Mouse (Mus musculus): Measurements from ENCODE around the gene Nrxn2. TPM values are rescaled to one million over a fixed set of nuclear protein-coding genes. Genes with fewer than 3 reads are reported as not detected.

The Nrxn2 gene
- total and polyA plus RNA-seq, 2 experiments from 2014 or later = 54.4 to 355 TPM

DNA sequence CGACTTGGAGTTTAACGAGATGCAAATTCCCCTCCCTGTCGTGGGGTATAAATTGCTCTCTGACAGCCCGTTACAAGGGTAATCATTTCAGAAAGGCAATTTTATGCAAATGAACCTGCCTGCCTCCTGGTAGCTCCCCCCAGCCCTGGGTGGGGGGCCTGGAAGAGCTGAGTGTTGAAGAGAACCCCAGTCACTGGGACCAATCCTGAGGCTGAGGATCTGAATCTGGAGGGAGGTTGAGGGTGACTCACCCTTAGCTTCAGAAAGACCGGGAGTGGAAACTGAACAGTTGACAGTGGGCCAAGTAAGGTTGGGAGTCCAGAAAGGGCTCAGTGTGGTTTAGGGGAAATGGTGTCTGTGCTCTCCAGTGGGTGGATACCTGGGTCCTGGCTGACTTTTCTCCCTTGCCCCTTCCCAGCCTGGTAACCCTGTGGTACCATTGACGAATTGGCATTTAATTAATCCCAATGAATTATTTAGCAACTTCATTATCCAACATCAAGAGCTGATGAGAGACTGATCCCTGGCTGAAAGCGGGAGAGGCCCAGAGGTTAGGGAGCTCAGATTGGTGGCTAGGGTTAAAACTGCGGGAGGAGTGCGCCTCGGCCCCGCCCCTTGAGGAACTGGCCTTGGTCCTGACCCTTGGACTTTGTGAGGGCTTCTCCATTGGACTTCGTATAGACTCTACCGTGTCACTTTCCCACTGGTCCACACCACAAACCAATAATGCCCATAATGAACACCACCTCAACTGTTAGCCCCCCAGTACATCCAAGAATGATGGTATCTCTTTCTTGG lies 8.4 kb downstream of the Nrxn2 start:
- peak overlapping the region; percentile 53; the same call in 1 of the 2 replicates for H3K4me2 ChIP-seq (ENCODE audit: low read depth, low read length)
- no peak for DNase-seq (ENCODE audit: low spot score)
- no peak for ATAC-seq
- 0 out of 2 replicates have a peak overlapping the region, but pooled peaks have one; percentile 28 for H3K4me3 ChIP-seq (ENCODE audit: low read length)
- H3K36me3 ChIP-seq (ENCODE audit: insufficient read depth, low read length) = no peaks in the 10 kb centered on the region
- H3K27ac ChIP-seq = no peak overlapping the region
- H3K27me3 ChIP-seq (ENCODE audit: insufficient read depth, low read length) = no peaks in the 10 kb centered on the region
- no peaks in the 10 kb centered on the region for H3K9me3 ChIP-seq (ENCODE audit: low read length)
- WGBS = 25% methylated on average over 13 of the region's 13 CpGs
- no peak overlapping the region for H3K9ac ChIP-seq (replicated peaks; ENCODE audit: low read length)
- H3K4me1 ChIP-seq (ENCODE audit: insufficient read depth, low read length) = peaks cover 50% of the 10 kb centered on the region
- no peak for TF ChIP-seq CTCF (IDR thresholded peaks at IDR 0.05; ENCODE audit: low read depth)

DNA sequence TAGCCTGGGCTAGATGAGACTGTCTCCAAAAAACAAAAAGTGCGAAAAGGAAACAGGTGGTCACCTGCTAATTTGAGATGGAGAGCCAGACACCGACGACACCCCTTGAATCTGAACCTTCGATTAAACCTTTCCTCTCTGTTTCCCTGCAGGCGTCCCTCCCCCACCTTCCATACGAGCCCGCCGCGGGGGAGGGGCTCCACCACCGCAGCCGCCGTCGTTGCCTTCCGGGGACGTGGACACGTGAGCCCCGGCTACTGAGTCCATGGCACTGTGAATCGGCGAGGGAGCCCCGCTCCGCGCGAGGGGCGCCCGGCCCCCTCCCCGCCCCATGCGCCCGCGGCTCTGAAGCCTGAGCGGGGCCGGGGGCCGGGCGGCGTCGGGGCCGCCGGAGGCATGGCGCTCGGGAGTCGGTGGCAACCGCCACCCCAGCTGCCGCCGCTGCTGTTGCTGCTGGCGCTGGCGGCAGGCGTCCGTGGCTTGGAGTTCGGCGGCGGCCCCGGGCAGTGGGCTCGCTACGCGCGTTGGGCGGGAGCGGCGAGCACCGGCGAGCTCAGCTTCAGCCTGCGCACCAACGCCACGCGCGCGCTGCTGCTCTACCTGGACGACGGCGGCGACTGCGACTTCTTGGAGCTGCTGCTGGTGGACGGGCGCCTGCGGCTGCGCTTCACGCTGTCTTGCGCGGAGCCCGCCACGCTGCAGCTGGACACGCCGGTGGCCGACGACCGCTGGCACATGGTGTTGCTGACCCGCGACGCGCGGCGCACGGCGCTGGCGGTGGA lies 9.3 kb downstream of the Nrxn2 start:
- peak; percentile 28; the same call in 1 of the 2 replicates for ATAC-seq
- Histone ChIP-seq H3K27me3 (ENCODE audit: insufficient read depth, low read length) (no peaks in the 10 kb centered on the region), H3K27ac (0 out of 2 replicates have a peak overlapping the region, but pooled peaks have one; percentile 15), H3K9me3 (ENCODE audit: low read length) (no peaks in the 10 kb centered on the region), H3K4me1 (ENCODE audit: insufficient read depth, low read length) (peaks cover 41% of the 10 kb centered on the region), H3K9ac (replicated peaks; ENCODE audit: low read length) (peak overlapping the region; percentile 41), H3K4me3 (ENCODE audit: low read length) (peak overlapping the region; percentile 28), H3K4me2 (ENCODE audit: low read depth, low read length) (peak overlapping the region; percentile 53), H3K36me3 (ENCODE audit: insufficient read depth, low read length) (no peaks in the 10 kb centered on the region)
- no peak for TF ChIP-seq CTCF (IDR thresholded peaks at IDR 0.05; ENCODE audit: low read depth)
- 4% methylated on average over 76 of the region's 94 CpGs for WGBS
- peak; percentile 57 for DNase-seq (ENCODE audit: low spot score)

DNA sequence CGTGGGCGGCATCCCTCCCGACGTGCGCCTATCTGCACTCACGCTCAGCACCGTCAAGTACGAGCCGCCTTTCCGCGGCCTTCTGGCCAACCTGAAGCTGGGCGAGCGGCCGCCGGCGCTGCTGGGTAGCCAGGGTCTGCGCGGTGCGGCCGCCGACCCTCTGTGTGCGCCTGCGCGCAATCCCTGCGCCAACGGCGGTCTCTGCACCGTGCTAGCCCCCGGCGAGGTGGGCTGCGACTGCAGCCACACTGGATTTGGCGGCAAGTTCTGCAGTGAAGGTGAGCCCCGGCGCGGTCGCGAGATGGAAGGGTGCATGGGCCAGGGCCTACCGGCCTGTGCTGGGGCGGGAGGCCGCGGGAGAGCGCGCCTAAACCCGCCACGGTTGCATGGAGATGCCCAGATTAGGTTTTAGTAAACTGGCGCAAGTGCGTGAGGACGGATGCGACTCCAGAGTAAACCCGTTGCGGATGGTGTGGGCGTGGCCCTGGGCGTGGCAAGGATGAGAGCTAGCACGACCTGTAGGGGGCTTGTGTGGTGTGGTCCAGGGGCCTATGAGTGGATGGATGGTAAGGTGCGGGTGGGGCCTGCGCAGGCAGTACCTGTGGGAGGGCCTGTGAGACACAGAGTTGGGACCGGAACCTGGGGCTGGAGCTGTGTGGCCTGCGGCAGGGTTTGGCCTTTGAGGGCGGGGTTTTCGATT lies 10.1 kb downstream of the Nrxn2 start:
- Histone ChIP-seq H3K36me3 (ENCODE audit: insufficient read depth, low read length) (no peaks in the 10 kb centered on the region), H3K4me2 (ENCODE audit: low read depth, low read length) (peak overlapping the region; percentile 53), H3K9me3 (ENCODE audit: low read length) (no peaks in the 10 kb centered on the region), H3K27me3 (ENCODE audit: insufficient read depth, low read length) (no peaks in the 10 kb centered on the region), H3K4me3 (ENCODE audit: low read length) (peak overlapping the region; percentile 28), H3K4me1 (ENCODE audit: insufficient read depth, low read length) (peaks cover 33% of the 10 kb centered on the region), H3K9ac (replicated peaks; ENCODE audit: low read length) (peak overlapping the region; percentile 41), H3K27ac (no peak overlapping the region)
- peak; percentile 32 for TF ChIP-seq CTCF (IDR thresholded peaks at IDR 0.05; ENCODE audit: low read depth)
- WGBS = 8% methylated on average over 60 of the region's 60 CpGs
- DNase-seq (ENCODE audit: low spot score) = no peak
- ATAC-seq = 0 out of 2 replicates have a peak, but pooled peaks have one; percentile 30

DNA sequence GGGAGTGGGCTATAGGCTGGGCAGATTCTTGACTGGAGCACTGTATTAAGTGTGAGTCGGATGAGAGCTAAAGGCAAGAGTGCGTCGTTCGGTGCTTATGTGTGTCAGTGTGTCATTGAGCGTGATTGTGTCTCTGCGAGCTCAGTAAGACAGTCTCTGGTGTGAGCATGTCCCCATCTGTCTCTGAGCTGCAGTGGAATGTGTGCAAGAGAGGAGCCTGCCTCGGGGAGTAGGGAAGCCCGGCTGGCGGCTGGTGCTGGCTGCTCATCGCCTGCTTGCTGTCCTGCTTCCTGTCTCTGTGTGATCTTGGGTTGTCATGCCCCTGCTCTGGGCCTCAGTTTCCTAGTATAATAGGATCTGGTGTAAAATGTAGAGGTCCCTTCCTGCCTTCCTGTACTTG lies 24.5 kb downstream of the Nrxn2 start:
- 41% methylated on average over 10 of the region's 10 CpGs for WGBS
- TF ChIP-seq CTCF (IDR thresholded peaks at IDR 0.05; ENCODE audit: low read depth) = no peak
- Histone ChIP-seq H3K9me3 (ENCODE audit: low read length) (no peaks in the 10 kb centered on the region), H3K27ac (no peak overlapping the region), H3K9ac (replicated peaks; ENCODE audit: low read length) (no peak overlapping the region), H3K4me3 (ENCODE audit: low read length) (no peak overlapping the region), H3K4me2 (ENCODE audit: low read depth, low read length) (no peak overlapping the region), H3K4me1 (ENCODE audit: insufficient read depth, low read length) (peaks cover 44% of the 10 kb centered on the region), H3K27me3 (ENCODE audit: insufficient read depth, low read length) (no peaks in the 10 kb centered on the region), H3K36me3 (ENCODE audit: insufficient read depth, low read length) (no peaks in the 10 kb centered on the region)
- no peak for ATAC-seq
- DNase-seq (ENCODE audit: low spot score) = no peak

DNA sequence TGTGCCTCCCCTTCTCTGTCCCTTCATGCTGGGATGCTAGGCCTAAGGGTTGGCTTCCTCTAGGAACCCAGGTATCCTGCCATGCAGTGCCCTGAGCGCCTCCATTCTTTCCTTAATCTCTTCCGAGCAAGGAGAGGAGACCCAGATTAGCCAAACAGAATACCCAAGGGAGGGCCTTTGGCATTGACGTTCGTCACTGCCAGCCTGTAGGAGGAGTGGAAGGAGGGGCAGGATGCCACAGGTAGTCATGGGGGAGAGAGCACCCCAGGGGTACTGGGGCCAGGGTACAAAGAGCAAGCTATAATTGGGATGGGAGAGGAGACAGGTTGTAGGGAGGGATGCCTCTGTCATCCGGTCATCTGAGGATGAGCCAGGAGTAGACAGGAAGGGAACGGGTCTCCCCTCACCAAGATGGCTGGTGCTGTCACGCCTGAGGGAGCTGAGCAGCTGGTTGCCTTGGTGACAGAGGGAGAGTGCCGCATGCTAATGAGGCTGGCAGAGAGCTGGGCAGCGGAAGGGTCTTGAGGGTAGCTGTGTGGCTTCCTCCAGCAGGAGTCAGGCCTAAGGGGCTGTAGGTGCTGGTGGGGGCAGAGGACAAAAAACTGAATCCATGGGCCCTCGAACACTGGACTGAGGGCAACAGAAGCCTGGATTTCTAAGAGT lies 27.4 kb downstream of the Nrxn2 start:
- DNase-seq (ENCODE audit: low spot score) = peak; percentile 90
- Histone ChIP-seq H3K27me3 (ENCODE audit: insufficient read depth, low read length) (no peaks in the 10 kb centered on the region), H3K36me3 (ENCODE audit: insufficient read depth, low read length) (no peaks in the 10 kb centered on the region), H3K4me2 (ENCODE audit: low read depth, low read length) (peak overlapping the region; percentile 33; the same call in 1 of the 2 replicates), H3K27ac (peak overlapping the region; percentile 80), H3K4me1 (ENCODE audit: insufficient read depth, low read length) (peaks cover 48% of the 10 kb centered on the region), H3K9me3 (ENCODE audit: low read length) (no peaks in the 10 kb centered on the region), H3K9ac (replicated peaks; ENCODE audit: low read length) (peak overlapping the region; percentile 4; the same call in 1 of the 2 replicates), H3K4me3 (ENCODE audit: low read length) (no peak overlapping the region)
- ATAC-seq = peak; percentile 90
- WGBS = 8% methylated on average over 10 of the region's 10 CpGs
- no peak for TF ChIP-seq CTCF (IDR thresholded peaks at IDR 0.05; ENCODE audit: low read depth)

All from hindbrain, postnatal 0 days (tissue).